Mouse (Mus musculus) limb, embryonic 14.5 days (tissue): Measurements from ENCODE around the gene Fgb. TPM values are rescaled to one million over a fixed set of nuclear protein-coding genes. Genes with fewer than 3 reads are reported as not detected.

Experiments used
- ATAC-seq: fragments of 200-750 bp; cut with Nextera tagmentation; 2 replicates; pipeline ENCODE4 v1.8.0; 2017; ENCODE audit warnings: low read depth, moderate number of reproducible peaks, moderate TSS enrichment; ENCODE audit not compliant: low FRiP score
- DNase-seq: peaks from one replicate; pipeline ENCODE4 v3.0.0-alpha.2; 2015; ENCODE audit warnings: low spot score
- H3K27ac ChIP-seq: fragments of 300-500 bp; sonication (generic); replicated peaks from 2 replicates; pipeline ENCODE4 v1.5.1; 2014; ENCODE audit warnings: low read depth, mild to moderate bottlenecking, low read length, moderate library complexity, mixed read lengths
- H3K27me3 ChIP-seq: fragments of 300-500 bp; sonication (generic); 2 replicates; pipeline ENCODE4 v1.6.1; 2014; ENCODE audit warnings: low read length, mixed read lengths; ENCODE audit not compliant: control insufficient read depth, insufficient read depth
- H3K36me3 ChIP-seq: fragments of 300-500 bp; sonication (generic); 2 replicates; pipeline ENCODE4 v1.6.1; 2014; ENCODE audit warnings: mild to moderate bottlenecking, low read length, moderate library complexity, mixed read lengths; ENCODE audit not compliant: control insufficient read depth, insufficient read depth
- H3K4me1 ChIP-seq: fragments of 300-500 bp; sonication (generic); 2 replicates; pipeline ENCODE4 v1.6.1; 2014; ENCODE audit warnings: antibody characterized with exemption, low read length, mixed read lengths; ENCODE audit not compliant: control insufficient read depth, insufficient read depth
- H3K4me2 ChIP-seq: fragments of 300-500 bp; sonication (generic); replicated peaks from 2 replicates; pipeline ENCODE4 v1.6.1; 2014; ENCODE audit warnings: low read depth, mild to moderate bottlenecking, low read length, moderate library complexity; ENCODE audit not compliant: severe bottlenecking
- H3K4me3 ChIP-seq: fragments of 300-500 bp; sonication (generic); replicated peaks from 2 replicates; pipeline ENCODE4 v1.5.1; 2014; ENCODE audit warnings: low read length
- H3K9ac ChIP-seq: fragments of 300-500 bp; sonication (generic); 2 replicates; pipeline ENCODE4 v1.6.1; 2014; ENCODE audit warnings: mild to moderate bottlenecking, low read depth, low read length, moderate library complexity; ENCODE audit not compliant: severe bottlenecking
- H3K9me3 ChIP-seq: fragments of 300-500 bp; sonication (generic); 2 replicates; pipeline ENCODE4 v1.6.1; 2016; ENCODE audit warnings: low read length; ENCODE audit not compliant: control insufficient read depth
- POLR2A ChIP-seq: fragments of 200-500 bp; IDR thresholded peaks from 2 replicates; pipeline ENCODE4 v1.8.0; 2012; ENCODE audit warnings: inconsistent platforms, mild to moderate bottlenecking, moderate library complexity, borderline replicate concordance; ENCODE audit not compliant: insufficient read depth, insufficient read length; ENCODE audit errors: extremely low read depth
- WGBS: fragments of 180-500 bp; shearing (Covaris S2); extraction: QIAGEN DNeasy Blood & Tissue Kit; methylation state at CpG from one replicate; pipeline ENCODE4 v1.1.7; 2014; 5-methylcytosine and 5-hydroxymethylcytosine counted together
- polyA plus RNA-seq, 2 experiments: library from polyadenylated mRNA; depleted of rRNA in 1 of 2; stranded (reverse) in 1 of 2; unstranded in 1 of 2; fragments of >200 nt; fragmentation: Nextera tagmentation in 1 of 2; extraction: Ambion mirVana in 1 of 2; gene quantifications; 2 replicates each; pipeline versions ENCODE4 v1.2.1 to v1.2.3; 2012 to 2014

Fgb gene
- polyA plus RNA-seq, 2 experiments = 0.34 TPM; not detected in 1

DNA sequence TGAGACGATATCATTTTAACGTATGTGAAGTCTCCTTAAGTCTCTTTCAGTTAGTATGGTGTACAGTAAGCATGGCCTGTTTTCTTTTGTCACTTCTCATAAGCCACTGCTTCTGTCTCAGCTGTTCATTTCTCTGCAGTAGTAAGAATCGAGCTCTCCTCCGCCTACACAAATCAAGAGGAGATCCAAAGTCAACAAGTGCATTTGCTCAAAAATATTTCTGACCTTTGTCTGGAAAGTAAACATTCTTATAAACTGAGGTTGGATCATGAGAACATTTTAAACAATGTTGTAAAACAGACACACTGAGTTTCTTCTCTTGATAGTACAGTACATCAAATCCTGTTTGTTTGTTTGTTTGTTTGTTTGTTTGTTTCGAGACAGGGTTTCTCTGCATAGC, 998 bp upstream of the Fgb start:
- H3K9ac ChIP-seq = no peak overlapping the region
- H3K4me2 ChIP-seq = no peak overlapping the region
- TF ChIP-seq POLR2A = no peak
- ATAC-seq (no peak), DNase-seq (no peak)
- no peak overlapping the region for H3K27ac ChIP-seq
- no peaks in the 10 kb centered on the region for H3K27me3 ChIP-seq
- H3K4me1 ChIP-seq = no peaks in the 10 kb centered on the region
- no peaks in the 10 kb centered on the region for H3K9me3 ChIP-seq
- no peaks in the 10 kb centered on the region for H3K36me3 ChIP-seq
- H3K4me3 ChIP-seq = no peak overlapping the region
- 83% methylated on average over 5 of the region's 5 CpGs for WGBS

DNA sequence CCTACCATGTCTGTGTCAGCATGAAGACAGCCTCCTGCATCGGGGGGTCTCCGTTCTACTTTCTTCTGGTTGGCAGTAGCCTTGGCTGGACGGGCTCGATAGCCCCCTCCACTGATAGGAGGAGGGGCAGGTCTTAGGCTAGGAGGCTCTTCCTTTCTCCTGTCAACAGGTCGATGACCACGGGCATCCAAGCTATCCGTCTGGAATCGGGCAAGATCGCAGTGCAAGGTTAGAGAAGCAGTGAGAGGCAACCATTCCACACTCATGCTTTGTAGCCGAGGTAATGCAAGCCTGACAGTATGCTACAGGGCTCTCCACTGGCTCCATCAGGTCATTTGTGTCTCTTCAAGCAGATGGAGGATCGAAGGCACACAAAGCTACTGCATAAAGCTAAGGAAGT, 3.0 kb downstream of the Fgb start:
- ATAC-seq = no peak

DNA sequence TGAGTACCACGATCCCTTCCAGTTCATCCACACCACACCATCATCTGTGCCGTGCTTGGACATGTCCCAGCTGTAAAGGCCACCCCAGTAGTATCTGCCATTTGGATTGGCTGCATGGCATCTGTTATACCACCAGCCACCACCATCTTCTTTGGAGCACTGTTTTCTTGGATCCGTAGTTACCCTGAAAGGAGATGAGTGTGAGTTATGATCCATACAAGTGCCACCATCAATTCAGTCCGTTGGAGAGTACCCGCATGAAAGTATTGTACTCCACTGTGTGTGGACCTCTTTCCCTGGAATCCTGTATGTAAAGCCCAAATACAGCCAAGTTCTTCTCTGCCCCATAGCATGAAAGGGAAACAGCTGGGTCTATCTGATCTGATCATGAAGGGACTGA, 7.2 kb downstream of the Fgb start:
- 83% methylated on average over 5 of the region's 5 CpGs for WGBS
- Histone ChIP-seq H3K9me3 (no peaks in the 10 kb centered on the region), H3K9ac (no peak overlapping the region), H3K27ac (no peak overlapping the region), H3K27me3 (no peaks in the 10 kb centered on the region), H3K4me2 (no peak overlapping the region), H3K36me3 (no peaks in the 10 kb centered on the region), H3K4me3 (no peak overlapping the region), H3K4me1 (no peaks in the 10 kb centered on the region)
- ATAC-seq (no peak), DNase-seq (no peak)
- TF ChIP-seq POLR2A = no peak

More for the DNA sequence above, 3.0 kb downstream of the Fgb start:
- Histone ChIP-seq H3K9me3 (no peaks in the 10 kb centered on the region), H3K4me1 (no peaks in the 10 kb centered on the region), H3K4me2 (no peak overlapping the region), H3K27me3 (no peaks in the 10 kb centered on the region), H3K36me3 (no peaks in the 10 kb centered on the region), H3K9ac (no peak overlapping the region), H3K27ac (no peak overlapping the region), H3K4me3 (no peak overlapping the region)
- no peak for DNase-seq
- 88% methylated on average over 11 of the region's 11 CpGs for WGBS
- no peak for TF ChIP-seq POLR2A

DNA sequence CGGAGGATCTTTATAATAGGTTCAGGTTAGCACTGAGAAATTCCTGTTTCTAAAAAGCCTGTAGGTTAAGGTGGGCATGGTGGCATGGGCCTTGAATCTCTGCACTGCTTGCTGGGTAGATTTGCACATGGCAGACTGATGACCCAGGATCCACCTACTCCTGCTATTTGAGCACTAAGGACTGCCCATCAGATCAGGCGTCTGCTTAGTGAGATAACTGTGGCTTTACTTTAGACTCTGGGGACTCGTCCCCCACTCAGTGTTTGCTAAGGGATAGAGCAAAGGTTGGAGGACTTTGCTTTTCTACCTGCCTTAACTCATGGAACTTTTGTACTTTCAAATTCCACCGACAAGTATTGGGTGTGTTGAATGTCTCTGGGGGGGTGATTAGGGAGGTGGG, 10.0 kb downstream of the Fgb start:
- 68% methylated on average over 4 of the region's 4 CpGs for WGBS
- Histone ChIP-seq H3K4me3 (no peak overlapping the region), H3K36me3 (no peaks in the 10 kb centered on the region), H3K4me2 (no peak overlapping the region), H3K27me3 (no peaks in the 10 kb centered on the region), H3K9ac (no peak overlapping the region), H3K27ac (no peak overlapping the region), H3K9me3 (no peaks in the 10 kb centered on the region), H3K4me1 (no peaks in the 10 kb centered on the region)
- DNase-seq (no peak), ATAC-seq (no peak)
- TF ChIP-seq POLR2A = no peak

DNA sequence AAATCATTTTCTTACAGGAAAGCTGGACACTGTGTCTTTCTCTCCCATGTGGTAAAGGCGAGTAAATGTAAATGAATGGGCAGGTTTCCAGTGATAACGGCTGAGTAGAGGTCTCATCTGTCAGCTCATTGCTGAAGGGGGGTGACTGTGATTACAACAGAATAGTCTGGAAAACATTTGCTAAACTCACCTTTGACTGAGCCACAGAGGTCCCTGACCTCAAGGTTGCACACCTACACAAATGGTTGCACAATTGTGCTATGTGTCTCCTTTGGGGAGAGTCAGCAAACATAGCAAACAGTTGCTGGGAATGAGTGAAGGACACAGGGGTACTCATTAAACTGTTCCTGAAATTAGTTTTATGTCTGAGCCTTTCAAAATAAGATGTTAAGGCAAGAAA, 10.8 kb downstream of the Fgb start:
- no peaks in the 10 kb centered on the region for H3K36me3 ChIP-seq
- H3K4me2 ChIP-seq = no peak overlapping the region
- H3K9ac ChIP-seq = no peak overlapping the region
- H3K4me3 ChIP-seq = no peak overlapping the region
- DNase-seq = no peak
- TF ChIP-seq POLR2A = no peak
- H3K9me3 ChIP-seq = no peaks in the 10 kb centered on the region
- 77% methylated on average over 2 of the region's 2 CpGs for WGBS
- no peaks in the 10 kb centered on the region for H3K27me3 ChIP-seq
- H3K27ac ChIP-seq = no peak overlapping the region
- no peak for ATAC-seq
- H3K4me1 ChIP-seq = no peaks in the 10 kb centered on the region

DNA sequence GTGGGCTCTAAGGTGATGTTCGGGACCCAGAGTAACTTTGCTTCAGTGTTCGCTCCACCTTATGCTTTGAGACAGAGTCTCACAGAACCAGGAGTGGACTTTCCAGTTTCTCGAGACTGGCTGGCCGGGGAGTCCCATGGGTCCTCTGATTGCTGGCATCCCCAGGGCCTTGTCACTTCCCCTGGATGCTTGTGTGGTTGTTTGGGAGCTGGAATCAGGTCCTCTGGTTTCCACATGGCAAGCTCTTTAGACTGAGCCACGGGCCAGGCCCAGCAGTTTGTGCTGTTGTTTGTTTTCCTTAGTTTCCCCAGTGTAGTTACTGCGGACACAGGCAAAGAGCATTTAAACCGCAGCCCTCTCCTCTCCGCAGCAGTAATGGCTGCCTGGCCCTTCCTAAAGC, 15.9 kb downstream of the Fgb start:
- no peaks in the 10 kb centered on the region for H3K27me3 ChIP-seq
- WGBS = 76% methylated on average over 8 of the region's 8 CpGs
- H3K27ac ChIP-seq = no peak overlapping the region
- H3K9ac ChIP-seq = no peak overlapping the region
- H3K36me3 ChIP-seq = no peaks in the 10 kb centered on the region
- TF ChIP-seq POLR2A = no peak
- H3K4me2 ChIP-seq = no peak overlapping the region
- H3K4me1 ChIP-seq = no peaks in the 10 kb centered on the region
- DNase-seq = no peak
- no peak overlapping the region for H3K4me3 ChIP-seq
- no peak for ATAC-seq
- no peaks in the 10 kb centered on the region for H3K9me3 ChIP-seq
